Mouse (Mus musculus): ENCODE data around the gene Ctnnb1. TPM values are rescaled to one million over a fixed set of nuclear protein-coding genes. Genes with fewer than 3 reads are reported as not detected.
A peak's percentile ranks its signal among the peaks of the same experiment; 100 is the strongest.

Ctnnb1 gene
- polyA plus RNA-seq (2012; ENCODE audit: insufficient read depth, low replicate concordance): 13.0 and 20.2 TPM in 2 replicates

- no peak for TF ChIP-seq GATA1 (IDR thresholded peaks at IDR 0.05; ENCODE audit: borderline replicate concordance, low read length)
- TF ChIP-seq FLI1 (IDR thresholded peaks at IDR 0.05; ENCODE audit: low read length): no peak
- Histone ChIP-seq H3K4me3 (replicated peaks) (no peak within 1 kb of the TSS), H3K27me3 (replicated peaks) (no peaks in the 10 kb centered on the region), H3K9me3 (no peaks in the 10 kb centered on the region), H3K36me3 (replicated peaks; ENCODE audit: low read length) (no peaks in the 10 kb centered on the region), H3K4me1 (peaks cover 7% of the 10 kb centered on the region)
Measured at GRCm38 (mm10) chr9:120929081-120929480, at the start of gene Ctnnb1. Ctnnb1 (plus strand) TSS chr9:120929216.

GRCm38 (mm10) chr9:120880286-120880685 lies 48.7 kb upstream of the Ctnnb1 start:
- Histone ChIP-seq H3K36me3 (replicated peaks; ENCODE audit: low read length) (no peaks in the 10 kb centered on the region), H3K4me3 (replicated peaks) (no peak overlapping the region), H3K9me3 (peaks cover 10% of the 10 kb centered on the region), H3K27me3 (replicated peaks) (peaks cover 30% of the 10 kb centered on the region), H3K4me1 (peaks cover 5% of the 10 kb centered on the region)
- TF ChIP-seq FLI1 (IDR thresholded peaks at IDR 0.05; ENCODE audit: low read length) (no peak), GATA1 (IDR thresholded peaks at IDR 0.05; ENCODE audit: borderline replicate concordance, low read length) (no peak)

- TF ChIP-seq GATA1 (IDR thresholded peaks at IDR 0.05; ENCODE audit: borderline replicate concordance, low read length) (no peak), FLI1 (IDR thresholded peaks at IDR 0.05; ENCODE audit: low read length) (no peak)
- Histone ChIP-seq H3K4me1 (peaks cover 5% of the 10 kb centered on the region), H3K9me3 (0 out of 2 replicates have a peak, but pooled peaks cover 5% of the 10 kb centered on the region), H3K27me3 (replicated peaks) (peaks cover 29% of the 10 kb centered on the region), H3K36me3 (replicated peaks; ENCODE audit: low read length) (no peaks in the 10 kb centered on the region), H3K4me3 (replicated peaks) (no peak overlapping the region)
Measured at GRCm38 (mm10) chr9:120881121-120881520, 47.9 kb upstream of the Ctnnb1 start.

DNA sequence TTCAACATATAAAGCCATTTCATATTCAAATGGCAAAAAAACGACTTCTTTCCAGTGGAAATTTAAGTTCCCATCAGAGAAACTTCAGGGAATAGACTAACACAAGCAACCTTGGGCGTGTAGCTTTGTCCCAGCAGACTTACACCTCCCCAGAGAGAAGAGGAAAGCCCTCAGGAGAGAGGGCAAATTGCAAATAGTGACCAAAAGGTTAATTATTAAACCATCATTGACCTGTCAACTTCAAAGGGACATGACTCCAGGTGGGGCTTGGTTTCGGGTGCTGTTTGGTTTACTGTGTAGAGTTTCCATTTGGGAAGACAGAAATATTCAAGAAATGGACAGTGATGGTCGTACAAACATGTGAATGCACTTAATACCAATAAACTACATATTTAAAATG lies 47.2 kb upstream of the Ctnnb1 start:
- Histone ChIP-seq H3K4me3 (replicated peaks) (no peak overlapping the region), H3K27me3 (replicated peaks) (peaks cover 29% of the 10 kb centered on the region), H3K36me3 (replicated peaks; ENCODE audit: low read length) (no peaks in the 10 kb centered on the region), H3K4me1 (peaks cover 5% of the 10 kb centered on the region), H3K9me3 (0 out of 2 replicates have a peak, but pooled peaks cover 5% of the 10 kb centered on the region)
- TF ChIP-seq GATA1 (IDR thresholded peaks at IDR 0.05; ENCODE audit: borderline replicate concordance, low read length) (no peak), FLI1 (IDR thresholded peaks at IDR 0.05; ENCODE audit: low read length) (no peak)

DNA sequence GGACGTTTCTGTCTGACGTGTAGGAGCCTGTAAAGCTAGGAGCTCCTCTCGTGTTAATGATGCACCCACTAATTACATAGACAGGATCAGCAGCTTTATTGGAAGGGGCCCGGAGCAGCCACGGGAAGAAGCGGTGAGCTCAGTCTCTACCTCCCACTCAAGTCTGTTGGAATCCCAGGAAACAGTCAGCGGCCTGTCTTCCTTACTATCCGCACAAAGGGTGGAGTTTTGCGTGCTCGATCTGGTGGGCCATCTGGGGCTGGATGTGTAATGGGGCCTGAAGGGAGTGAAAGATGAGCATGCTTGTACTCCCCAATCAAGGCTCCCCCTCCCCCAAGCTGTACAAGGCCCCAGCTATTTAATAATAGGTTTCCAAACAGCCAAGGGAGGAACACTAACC lies 44.3 kb upstream of the Ctnnb1 start:
- Histone ChIP-seq H3K4me3 (replicated peaks) (no peak overlapping the region), H3K9me3 (0 out of 2 replicates have a peak, but pooled peaks cover 5% of the 10 kb centered on the region), H3K36me3 (replicated peaks; ENCODE audit: low read length) (no peaks in the 10 kb centered on the region), H3K4me1 (peaks cover 5% of the 10 kb centered on the region), H3K27me3 (replicated peaks) (peaks cover 44% of the 10 kb centered on the region)
- TF ChIP-seq GATA1 (IDR thresholded peaks at IDR 0.05; ENCODE audit: borderline replicate concordance, low read length) (no peak), FLI1 (IDR thresholded peaks at IDR 0.05; ENCODE audit: low read length) (no peak)

- no peak overlapping the region for H3K4me3 ChIP-seq (replicated peaks)
- H3K4me1 ChIP-seq: no peaks in the 10 kb centered on the region
- no peak for TF ChIP-seq FLI1 (IDR thresholded peaks at IDR 0.05; ENCODE audit: low read length)
- H3K36me3 ChIP-seq (replicated peaks; ENCODE audit: low read length): no peaks in the 10 kb centered on the region
- H3K9me3 ChIP-seq: peaks cover 9% of the 10 kb centered on the region
- peaks cover 51% of the 10 kb centered on the region for H3K27me3 ChIP-seq (replicated peaks)
Measured at GRCm38 (mm10) chr9:120887631-120888030, 41.4 kb upstream of the Ctnnb1 start.

DNA sequence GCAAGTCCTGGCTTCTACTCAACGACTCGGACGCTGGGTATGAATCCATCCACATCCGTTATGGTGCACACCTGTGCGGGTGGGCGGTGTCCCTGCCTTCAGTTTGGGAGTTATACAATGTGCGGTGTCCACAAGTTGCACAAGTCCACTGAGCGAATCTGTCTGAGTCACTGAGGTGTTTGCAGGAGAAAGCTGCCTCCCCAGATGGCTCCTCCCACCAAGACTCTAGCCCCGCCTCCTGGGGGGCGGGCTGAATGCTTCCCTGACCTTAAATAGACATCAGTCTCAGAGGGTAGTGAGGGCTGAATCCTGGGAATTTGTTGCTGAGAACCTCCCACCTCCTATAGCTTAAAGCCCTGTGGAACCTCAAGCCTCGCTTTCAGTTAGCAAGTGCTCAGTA lies 35.6 kb upstream of the Ctnnb1 start:
- Histone ChIP-seq H3K4me3 (replicated peaks) (no peak overlapping the region), H3K36me3 (replicated peaks; ENCODE audit: low read length) (no peaks in the 10 kb centered on the region), H3K4me1 (peaks cover 16% of the 10 kb centered on the region), H3K27me3 (replicated peaks) (peaks cover 53% of the 10 kb centered on the region), H3K9me3 (peaks cover 13% of the 10 kb centered on the region)
- TF ChIP-seq GATA1 (IDR thresholded peaks at IDR 0.05; ENCODE audit: borderline replicate concordance, low read length) (no peak), FLI1 (IDR thresholded peaks at IDR 0.05; ENCODE audit: low read length) (no peak)

DNA sequence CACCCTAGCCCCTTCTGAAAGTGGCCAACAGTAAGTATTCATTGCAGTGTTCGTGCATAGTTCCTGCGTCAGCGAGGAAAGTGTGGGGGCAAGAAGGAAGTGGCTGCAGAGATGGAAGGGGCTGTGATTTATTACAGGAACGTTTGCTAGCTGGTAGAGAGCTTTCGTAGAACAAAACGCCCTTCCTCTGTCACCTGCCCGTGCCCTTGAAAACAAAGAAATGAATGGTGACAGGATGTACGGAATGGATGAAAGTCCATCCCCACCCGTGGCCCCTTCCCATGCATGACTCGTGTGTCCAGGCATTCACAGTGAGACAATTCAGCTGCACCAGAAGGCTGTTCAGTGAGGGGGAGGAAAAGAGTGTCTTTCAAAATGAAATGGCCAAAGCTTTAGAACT lies 35.0 kb upstream of the Ctnnb1 start:
- Histone ChIP-seq H3K9me3 (peaks cover 13% of the 10 kb centered on the region), H3K4me3 (replicated peaks) (peak overlapping the region; percentile 25), H3K4me1 (peaks cover 22% of the 10 kb centered on the region), H3K36me3 (replicated peaks; ENCODE audit: low read length) (no peaks in the 10 kb centered on the region), H3K27me3 (replicated peaks) (peaks cover 54% of the 10 kb centered on the region)
- TF ChIP-seq FLI1 (IDR thresholded peaks at IDR 0.05; ENCODE audit: low read length): no peak
- TF ChIP-seq GATA1 (IDR thresholded peaks at IDR 0.05; ENCODE audit: borderline replicate concordance, low read length): no peak

DNA sequence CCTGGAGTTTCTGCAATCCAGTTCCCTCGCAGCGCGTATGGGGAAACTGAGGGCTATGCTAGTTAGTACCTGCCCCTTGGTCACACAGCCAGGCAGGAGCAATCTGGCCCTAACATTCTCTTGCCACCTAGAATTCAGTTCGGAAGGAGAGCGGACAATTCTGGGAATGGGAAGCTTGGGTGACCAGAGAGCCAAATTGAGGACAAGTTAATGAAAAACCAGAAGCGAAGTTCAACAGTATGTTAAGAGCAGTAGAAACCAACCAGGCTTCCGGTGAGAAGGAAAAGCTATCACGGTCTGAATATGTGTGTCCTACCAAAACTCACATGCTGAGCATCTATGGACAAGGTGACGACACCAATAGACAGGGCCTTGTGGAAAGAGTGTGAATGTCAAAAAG lies 34.6 kb upstream of the Ctnnb1 start:
- no peak overlapping the region for H3K4me3 ChIP-seq (replicated peaks)
- peaks cover 13% of the 10 kb centered on the region for H3K9me3 ChIP-seq
- TF ChIP-seq GATA1 (IDR thresholded peaks at IDR 0.05; ENCODE audit: borderline replicate concordance, low read length) (no peak), FLI1 (IDR thresholded peaks at IDR 0.05; ENCODE audit: low read length) (no peak)
- no peaks in the 10 kb centered on the region for H3K36me3 ChIP-seq (replicated peaks; ENCODE audit: low read length)
- peaks cover 23% of the 10 kb centered on the region for H3K4me1 ChIP-seq
- peaks cover 56% of the 10 kb centered on the region for H3K27me3 ChIP-seq (replicated peaks)

- Histone ChIP-seq H3K36me3 (replicated peaks; ENCODE audit: low read length) (no peaks in the 10 kb centered on the region), H3K9me3 (peaks cover 13% of the 10 kb centered on the region), H3K4me1 (peaks cover 23% of the 10 kb centered on the region), H3K27me3 (replicated peaks) (peaks cover 65% of the 10 kb centered on the region), H3K4me3 (replicated peaks) (no peak overlapping the region)
- TF ChIP-seq FLI1 (IDR thresholded peaks at IDR 0.05; ENCODE audit: low read length): no peak
- no peak for TF ChIP-seq GATA1 (IDR thresholded peaks at IDR 0.05; ENCODE audit: borderline replicate concordance, low read length)
Measured at GRCm38 (mm10) chr9:120896502-120896901, 32.5 kb upstream of the Ctnnb1 start.

GRCm38 (mm10) chr9:120897269-120897668 lies 31.7 kb upstream of the Ctnnb1 start:
- TF ChIP-seq FLI1 (IDR thresholded peaks at IDR 0.05; ENCODE audit: low read length) (no peak), GATA1 (IDR thresholded peaks at IDR 0.05; ENCODE audit: borderline replicate concordance, low read length) (no peak)
- Histone ChIP-seq H3K27me3 (replicated peaks) (peaks cover 66% of the 10 kb centered on the region), H3K4me3 (replicated peaks) (no peak overlapping the region), H3K9me3 (peaks cover 5% of the 10 kb centered on the region), H3K36me3 (replicated peaks; ENCODE audit: low read length) (no peaks in the 10 kb centered on the region), H3K4me1 (peaks cover 23% of the 10 kb centered on the region)

Data from megakaryocyte, embryonic 14.5 days (primary cell).